Mouse (Mus musculus): ENCODE data around the gene 6030458C11Rik. TPM values are rescaled to one million over a fixed set of nuclear protein-coding genes. Genes with fewer than 3 reads are reported as not detected.
"Not testable (repeated sequence)": the region's sequence is repeated elsewhere in the genome, so short reads cannot be mapped to it uniquely, and the experiment has no call there.

Gene 6030458C11Rik
- polyA plus RNA-seq, 1 experiment from 2014 or later, result 47.0 TPM

DNA sequence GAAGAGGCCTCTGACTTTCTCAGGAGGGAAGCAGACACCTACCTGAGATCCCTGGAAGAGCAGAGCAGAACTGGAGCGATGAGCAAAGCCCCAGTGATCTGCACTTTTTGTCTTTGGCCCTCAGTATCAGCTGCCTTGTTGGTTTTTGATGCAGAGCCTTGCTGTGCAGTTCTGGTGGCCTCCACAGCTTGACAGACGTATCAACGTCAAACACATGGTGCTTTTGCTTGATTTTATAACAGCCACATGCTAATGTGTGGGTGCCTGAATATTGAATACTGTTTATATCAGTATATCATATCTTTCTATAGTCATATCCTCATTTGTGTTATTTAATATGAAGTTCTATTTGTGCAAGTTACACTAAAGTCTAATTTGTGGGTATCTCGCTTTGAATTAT is 19.4 kb downstream of the 6030458C11Rik start:
- Histone ChIP-seq H3K36me3 (ENCODE audit: control insufficient read depth, insufficient read depth, low read length) (peaks cover 19% of the 10 kb centered on the region; the same call in 1 of the 2 replicates), H3K27me3 (ENCODE audit: control insufficient read depth, insufficient read depth, low read length) (no peaks in the 10 kb centered on the region), H3K4me1 (ENCODE audit: control insufficient read depth, insufficient read depth, low read length) (no peaks in the 10 kb centered on the region), H3K4me2 (replicated peaks; ENCODE audit: low read depth, low read length) (no peak overlapping the region), H3K9ac (replicated peaks; ENCODE audit: low read depth, low read length) (no peak overlapping the region), H3K27ac (ENCODE audit: low read length) (no peak overlapping the region), H3K4me3 (ENCODE audit: low read depth, low read length) (no peak overlapping the region), H3K9me3 (ENCODE audit: control insufficient read depth, low read depth, low read length) (no peaks in the 10 kb centered on the region)
- ATAC-seq (ENCODE audit: insufficient number of reproducible peaks, insufficient read depth, low FRiP score, low read depth), result no peak
- 81% methylated on average over 4 of the region's 4 CpGs for WGBS

DNA sequence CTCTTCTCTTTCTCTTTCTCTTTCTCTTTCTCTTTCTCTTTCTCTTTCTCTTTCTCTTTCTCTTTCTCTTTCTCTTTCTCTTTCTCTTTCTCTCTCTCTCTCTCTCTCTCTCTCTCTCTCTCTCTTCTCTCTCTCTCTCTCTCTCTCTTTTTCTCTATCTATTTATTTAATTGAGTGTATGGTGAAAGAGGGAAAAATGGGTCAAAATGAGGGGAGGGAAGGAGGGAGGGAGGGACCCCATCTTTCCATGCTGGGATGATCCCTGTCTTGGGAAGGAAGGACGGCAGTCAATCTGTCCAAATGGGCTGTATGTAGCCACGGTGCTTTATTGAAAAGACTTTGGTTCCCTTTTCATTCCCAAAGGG is 23.3 kb downstream of the 6030458C11Rik start:
- not testable (repeated sequence) for H3K4me1 ChIP-seq (ENCODE audit: control insufficient read depth, insufficient read depth, low read length)

DNA sequence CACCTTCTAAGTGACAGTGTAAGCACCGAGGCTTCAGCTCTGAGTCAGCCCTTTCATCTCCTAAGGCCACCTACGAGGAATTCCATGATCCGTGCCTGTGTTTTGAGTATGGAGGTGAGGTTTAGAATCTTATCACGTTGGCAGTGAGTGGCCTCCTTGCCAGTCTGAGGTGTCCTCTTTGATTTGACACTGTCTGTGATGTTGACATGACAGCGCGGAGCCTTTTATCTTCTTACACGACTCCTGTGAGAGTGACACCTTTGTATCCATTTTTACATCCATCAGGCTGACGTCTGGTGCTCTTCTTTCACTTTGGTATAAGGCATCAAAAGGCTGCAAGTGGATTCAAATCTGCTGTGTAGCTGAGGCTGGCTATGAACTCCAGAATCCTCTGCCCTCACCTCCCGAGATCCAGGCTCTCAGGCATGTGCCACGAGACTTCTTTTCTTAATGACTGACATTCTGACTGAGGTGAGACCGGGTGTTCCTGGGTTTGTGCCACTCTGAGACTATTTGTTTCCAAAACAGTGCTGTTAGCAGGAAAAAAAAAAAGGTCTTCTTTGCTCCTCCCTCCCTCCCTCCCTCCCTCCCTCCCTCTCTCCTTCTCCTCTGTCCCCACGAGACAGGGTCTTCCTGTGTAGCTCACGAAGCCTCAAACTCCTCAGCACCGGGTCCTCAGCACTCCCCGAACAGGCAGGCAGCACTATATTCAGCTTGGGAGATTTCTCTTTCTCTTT is 23.9 kb downstream of the 6030458C11Rik start:
- Histone ChIP-seq H3K4me1 (ENCODE audit: control insufficient read depth, insufficient read depth, low read length) (no peaks in the 10 kb centered on the region), H3K4me2 (replicated peaks; ENCODE audit: low read depth, low read length) (no peak overlapping the region), H3K9me3 (ENCODE audit: control insufficient read depth, low read depth, low read length) (no peaks in the 10 kb centered on the region), H3K27ac (ENCODE audit: low read length) (no peak overlapping the region), H3K36me3 (ENCODE audit: control insufficient read depth, insufficient read depth, low read length) (no peaks in the 10 kb centered on the region), H3K4me3 (ENCODE audit: low read depth, low read length) (no peak overlapping the region), H3K9ac (replicated peaks; ENCODE audit: low read depth, low read length) (no peak overlapping the region), H3K27me3 (ENCODE audit: control insufficient read depth, insufficient read depth, low read length) (no peaks in the 10 kb centered on the region)
- no peak for ATAC-seq (ENCODE audit: insufficient number of reproducible peaks, insufficient read depth, low FRiP score, low read depth)
- 36% methylated on average over 15 of the region's 15 CpGs for WGBS

More for the DNA sequence above, 23.3 kb downstream of the 6030458C11Rik start:
- 75% methylated on average over 2 of the region's 2 CpGs for WGBS
- ATAC-seq (ENCODE audit: insufficient number of reproducible peaks, insufficient read depth, low FRiP score, low read depth); H3K36me3 ChIP-seq (ENCODE audit: control insufficient read depth, insufficient read depth, low read length); H3K27ac ChIP-seq (ENCODE audit: low read length); H3K9me3 ChIP-seq (ENCODE audit: control insufficient read depth, low read depth, low read length); H3K4me2 ChIP-seq (replicated peaks; ENCODE audit: low read depth, low read length); H3K27me3 ChIP-seq (ENCODE audit: control insufficient read depth, insufficient read depth, low read length); H3K4me3 ChIP-seq (ENCODE audit: low read depth, low read length); H3K9ac ChIP-seq (replicated peaks; ENCODE audit: low read depth, low read length): not testable (repeated sequence)

DNA sequence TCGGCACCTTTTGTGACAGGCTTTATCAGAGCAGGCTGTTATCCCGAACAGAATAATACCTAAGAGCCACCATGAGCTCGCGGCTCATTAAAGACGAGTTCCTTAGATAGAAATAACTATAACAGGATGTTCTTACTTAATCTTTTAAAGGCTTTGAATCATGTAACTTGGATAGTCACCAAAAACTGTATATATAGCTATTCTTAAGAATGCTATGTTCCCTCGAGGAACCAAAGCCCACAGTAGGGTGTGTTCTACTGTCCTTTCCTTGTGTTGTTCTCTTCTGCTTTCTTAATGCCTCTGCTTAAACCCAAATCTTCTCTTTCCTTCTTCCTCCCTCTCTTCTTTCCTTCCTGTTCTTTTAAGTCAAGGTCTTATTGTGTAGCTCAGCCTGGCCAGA is 26.4 kb downstream of the 6030458C11Rik start:
- H3K4me3 ChIP-seq (ENCODE audit: low read depth, low read length), result no peak overlapping the region
- ATAC-seq (ENCODE audit: insufficient number of reproducible peaks, insufficient read depth, low FRiP score, low read depth), result no peak
- no peaks in the 10 kb centered on the region for H3K4me1 ChIP-seq (ENCODE audit: control insufficient read depth, insufficient read depth, low read length)
- no peak overlapping the region for H3K9ac ChIP-seq (replicated peaks; ENCODE audit: low read depth, low read length)
- H3K27ac ChIP-seq (ENCODE audit: low read length), result no peak overlapping the region
- no peak overlapping the region for H3K4me2 ChIP-seq (replicated peaks; ENCODE audit: low read depth, low read length)
- 74% methylated on average over 6 of the region's 6 CpGs for WGBS
- H3K9me3 ChIP-seq (ENCODE audit: control insufficient read depth, low read depth, low read length), result no peaks in the 10 kb centered on the region
- H3K27me3 ChIP-seq (ENCODE audit: control insufficient read depth, insufficient read depth, low read length), result no peaks in the 10 kb centered on the region
- no peaks in the 10 kb centered on the region for H3K36me3 ChIP-seq (ENCODE audit: control insufficient read depth, insufficient read depth, low read length)

DNA sequence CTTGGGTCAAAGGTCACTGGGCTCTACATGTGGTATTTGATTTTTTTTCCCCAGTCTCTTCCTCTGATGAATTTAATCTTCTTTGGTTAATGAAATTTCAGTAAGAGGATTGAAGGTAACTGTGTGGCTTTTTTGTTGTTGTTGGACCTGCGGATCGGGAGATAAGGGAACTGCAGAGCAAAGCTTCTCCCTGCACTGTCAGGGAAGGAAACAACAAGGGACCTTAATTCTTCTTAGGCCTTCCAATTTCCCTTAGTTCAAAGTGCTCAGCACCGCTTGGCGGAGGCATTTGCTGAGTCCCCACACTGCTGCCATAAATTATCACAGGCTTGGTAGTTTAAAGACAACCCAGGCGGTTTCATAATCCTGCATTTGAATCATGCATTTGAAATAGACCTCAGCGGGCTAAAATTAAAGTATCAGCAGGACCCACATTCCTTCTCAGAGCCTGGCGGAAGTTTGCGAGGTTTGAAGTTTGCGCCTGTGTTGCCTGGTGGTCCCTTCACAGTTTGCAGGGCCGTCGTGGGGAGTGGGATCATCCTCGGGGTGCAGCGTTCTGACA is 28.5 kb downstream of the 6030458C11Rik start:
- Histone ChIP-seq H3K4me3 (ENCODE audit: low read depth, low read length) (no peak overlapping the region), H3K36me3 (ENCODE audit: control insufficient read depth, insufficient read depth, low read length) (no peaks in the 10 kb centered on the region), H3K27ac (ENCODE audit: low read length) (no peak overlapping the region), H3K4me2 (replicated peaks; ENCODE audit: low read depth, low read length) (no peak overlapping the region), H3K27me3 (ENCODE audit: control insufficient read depth, insufficient read depth, low read length) (no peaks in the 10 kb centered on the region), H3K9me3 (ENCODE audit: control insufficient read depth, low read depth, low read length) (no peaks in the 10 kb centered on the region), H3K9ac (replicated peaks; ENCODE audit: low read depth, low read length) (no peak overlapping the region), H3K4me1 (ENCODE audit: control insufficient read depth, insufficient read depth, low read length) (no peaks in the 10 kb centered on the region)
- WGBS, result 52% methylated on average over 13 of the region's 13 CpGs
- ATAC-seq (ENCODE audit: insufficient number of reproducible peaks, insufficient read depth, low FRiP score, low read depth), result no peak

DNA sequence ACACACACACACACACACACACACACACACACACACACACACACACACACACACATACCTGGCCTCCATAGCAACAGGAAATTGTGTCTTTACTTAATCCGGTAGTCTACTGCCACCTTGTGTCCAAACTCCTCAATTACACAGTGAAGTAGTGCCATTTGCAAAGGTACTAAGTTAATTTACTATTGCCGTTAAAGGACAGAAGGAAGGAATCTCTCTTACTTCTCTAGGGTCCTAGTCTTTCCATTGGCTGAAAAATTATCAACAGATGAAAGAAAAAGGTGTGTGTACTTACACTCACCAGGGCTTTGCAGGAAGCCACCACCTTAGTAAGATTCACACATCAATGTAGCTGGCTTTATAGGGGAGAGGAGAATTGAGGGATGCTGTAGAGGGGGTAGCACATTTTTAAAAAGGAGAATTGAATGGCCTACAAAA is 29.0 kb downstream of the 6030458C11Rik start:
- 0% methylated on average over 2 of the region's 2 CpGs for WGBS
- Histone ChIP-seq H3K27me3 (ENCODE audit: control insufficient read depth, insufficient read depth, low read length) (no peaks in the 10 kb centered on the region), H3K9me3 (ENCODE audit: control insufficient read depth, low read depth, low read length) (no peaks in the 10 kb centered on the region), H3K4me2 (replicated peaks; ENCODE audit: low read depth, low read length) (no peak overlapping the region), H3K4me3 (ENCODE audit: low read depth, low read length) (no peak overlapping the region), H3K4me1 (ENCODE audit: control insufficient read depth, insufficient read depth, low read length) (no peaks in the 10 kb centered on the region), H3K36me3 (ENCODE audit: control insufficient read depth, insufficient read depth, low read length) (no peaks in the 10 kb centered on the region), H3K9ac (replicated peaks; ENCODE audit: low read depth, low read length) (no peak overlapping the region), H3K27ac (ENCODE audit: low read length) (no peak overlapping the region)
- ATAC-seq (ENCODE audit: insufficient number of reproducible peaks, insufficient read depth, low FRiP score, low read depth), result no peak

DNA sequence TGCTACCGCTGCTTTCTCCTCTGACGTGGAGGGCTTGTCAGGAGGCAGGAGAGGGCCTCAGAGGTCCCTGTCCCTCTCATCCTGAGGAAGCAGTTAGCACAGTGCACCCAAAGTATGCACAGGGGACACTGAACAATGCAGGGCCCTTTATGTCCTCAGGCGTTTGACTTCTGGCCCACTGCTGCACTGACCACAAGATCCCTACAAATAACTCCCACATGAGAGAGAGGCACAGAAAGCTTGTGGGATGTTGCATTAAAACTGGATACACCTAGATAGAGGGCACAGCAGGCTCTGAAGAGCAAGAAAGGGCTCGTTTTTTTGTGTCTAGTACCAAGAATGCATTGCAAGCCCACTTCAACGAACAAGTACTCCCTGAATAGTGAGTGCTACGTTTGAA is 30.1 kb downstream of the 6030458C11Rik start:
- Histone ChIP-seq H3K36me3 (ENCODE audit: control insufficient read depth, insufficient read depth, low read length) (no peaks in the 10 kb centered on the region), H3K9me3 (ENCODE audit: control insufficient read depth, low read depth, low read length) (no peaks in the 10 kb centered on the region), H3K4me3 (ENCODE audit: low read depth, low read length) (no peak overlapping the region), H3K27me3 (ENCODE audit: control insufficient read depth, insufficient read depth, low read length) (no peaks in the 10 kb centered on the region), H3K27ac (ENCODE audit: low read length) (no peak overlapping the region), H3K4me1 (ENCODE audit: control insufficient read depth, insufficient read depth, low read length) (peaks cover 4% of the 10 kb centered on the region), H3K4me2 (replicated peaks; ENCODE audit: low read depth, low read length) (no peak overlapping the region), H3K9ac (replicated peaks; ENCODE audit: low read depth, low read length) (no peak overlapping the region)
- WGBS, result 69% methylated on average over 6 of the region's 6 CpGs
- no peak for ATAC-seq (ENCODE audit: insufficient number of reproducible peaks, insufficient read depth, low FRiP score, low read depth)

DNA sequence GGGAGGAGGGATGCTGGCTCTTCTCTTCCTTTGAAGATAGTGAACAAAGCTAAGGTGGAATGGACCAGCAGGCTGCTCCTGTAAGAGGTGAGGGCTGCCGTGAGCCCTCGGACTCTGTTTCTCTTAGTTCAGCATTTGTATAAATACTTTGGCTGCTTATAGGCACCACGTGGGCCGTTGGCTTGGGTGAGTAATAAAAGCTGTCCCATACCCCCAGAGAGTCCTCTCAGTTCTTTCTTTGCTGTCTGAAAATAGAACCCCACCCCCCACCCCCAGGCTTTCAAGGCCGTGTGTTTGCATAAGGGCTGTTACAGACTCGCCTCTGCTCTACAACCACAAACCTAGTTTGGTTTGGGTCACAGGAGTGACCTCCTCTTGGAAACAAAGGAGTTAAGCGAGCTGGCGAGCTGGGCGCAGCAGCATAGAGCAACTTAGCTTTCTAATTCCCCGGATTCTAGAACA is 35.0 kb downstream of the 6030458C11Rik start:
- peaks cover 8% of the 10 kb centered on the region for H3K4me1 ChIP-seq (ENCODE audit: control insufficient read depth, insufficient read depth, low read length)
- H3K9me3 ChIP-seq (ENCODE audit: control insufficient read depth, low read depth, low read length), result no peaks in the 10 kb centered on the region
- peak overlapping the region; percentile 26 for H3K4me2 ChIP-seq (replicated peaks; ENCODE audit: low read depth, low read length)
- WGBS, result 14% methylated on average over 10 of the region's 10 CpGs
- H3K27ac ChIP-seq (ENCODE audit: low read length), result peak overlapping the region; percentile 67
- no peak overlapping the region for H3K4me3 ChIP-seq (ENCODE audit: low read depth, low read length)
- 0 out of 2 replicates have a peak overlapping the region, but pooled peaks have one; percentile 6 for H3K9ac ChIP-seq (replicated peaks; ENCODE audit: low read depth, low read length)
- no peaks in the 10 kb centered on the region for H3K36me3 ChIP-seq (ENCODE audit: control insufficient read depth, insufficient read depth, low read length)
- H3K27me3 ChIP-seq (ENCODE audit: control insufficient read depth, insufficient read depth, low read length), result no peaks in the 10 kb centered on the region
- ATAC-seq (ENCODE audit: insufficient number of reproducible peaks, insufficient read depth, low FRiP score, low read depth), result peak; percentile 82
